Mouse (Mus musculus) erythroblast, embryonic 14.5 days (primary cell): ENCODE measurements around the gene Nmb. TPM values are rescaled to one million over a fixed set of nuclear protein-coding genes. Genes with fewer than 3 reads are reported as not detected.

Source experiments
- H3K27me3 ChIP-seq: 2 replicates; pipeline ENCODE4 v1.6.1; 2012; ENCODE audit warnings: inconsistent platforms; ENCODE audit not compliant: control insufficient read depth
- H3K36me3 ChIP-seq: 2 replicates; pipeline ENCODE4 v1.6.1; 2012; ENCODE audit warnings: mild to moderate bottlenecking, inconsistent platforms; ENCODE audit not compliant: control insufficient read depth
- H3K4me1 ChIP-seq: 2 replicates; pipeline ENCODE4 v1.6.1; 2012; ENCODE audit warnings: inconsistent platforms; ENCODE audit not compliant: control insufficient read depth
- H3K4me3 ChIP-seq: replicated peaks from 2 replicates; pipeline ENCODE3; 2012; ENCODE audit warnings: moderate library complexity, mild to moderate bottlenecking, inconsistent platforms
- H3K9me3 ChIP-seq: 2 replicates; pipeline ENCODE4 v1.6.1; 2012; ENCODE audit warnings: low read length, inconsistent platforms, mixed read lengths; ENCODE audit not compliant: control insufficient read depth
- GATA1 ChIP-seq: IDR thresholded peaks from 2 replicates; pipeline ENCODE4 v1.6.1; 2012; ENCODE audit warnings: low read length, inconsistent platforms, mixed read lengths
- TAL1 ChIP-seq: IDR thresholded peaks from 3 replicates; pipeline ENCODE4 v1.6.1; 2012; ENCODE audit warnings: low read length, inconsistent platforms, mixed read lengths
- polyA plus RNA-seq: library from polyadenylated mRNA; stranded (reverse); fragments of >175 nt; gene quantifications from 2 replicates; pipeline ENCODE4 v1.2.3, GENCODE M21; 2012

The Nmb gene
- polyA plus RNA-seq, 1 experiment, result not detected

DNA sequence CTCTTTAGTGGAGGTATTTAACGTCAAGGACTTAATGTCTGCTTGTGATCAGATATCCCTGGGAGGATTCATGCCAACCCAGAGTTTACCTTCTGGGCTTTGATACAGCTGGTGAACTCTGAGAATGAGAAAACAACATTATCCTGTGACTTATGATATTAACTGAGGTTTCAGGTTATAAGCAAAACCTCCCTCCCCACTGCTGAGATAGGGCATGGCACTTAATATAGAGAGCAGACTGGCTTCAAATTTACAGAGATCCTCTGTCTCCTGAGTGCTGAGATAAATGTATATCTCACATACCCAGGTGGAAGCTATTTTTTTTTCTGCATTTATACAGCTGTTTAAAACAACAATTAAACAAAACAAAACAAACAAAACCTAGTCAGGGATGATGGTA is 27.9 kb upstream of the Nmb start:
- peaks cover 47% of the 10 kb centered on the region for H3K36me3 ChIP-seq
- peaks cover 15% of the 10 kb centered on the region for H3K4me1 ChIP-seq
- no peak overlapping the region for H3K4me3 ChIP-seq
- no peak for TF ChIP-seq GATA1
- TF ChIP-seq TAL1, result no peak
- no peaks in the 10 kb centered on the region for H3K9me3 ChIP-seq
- H3K27me3 ChIP-seq, result no peaks in the 10 kb centered on the region

DNA sequence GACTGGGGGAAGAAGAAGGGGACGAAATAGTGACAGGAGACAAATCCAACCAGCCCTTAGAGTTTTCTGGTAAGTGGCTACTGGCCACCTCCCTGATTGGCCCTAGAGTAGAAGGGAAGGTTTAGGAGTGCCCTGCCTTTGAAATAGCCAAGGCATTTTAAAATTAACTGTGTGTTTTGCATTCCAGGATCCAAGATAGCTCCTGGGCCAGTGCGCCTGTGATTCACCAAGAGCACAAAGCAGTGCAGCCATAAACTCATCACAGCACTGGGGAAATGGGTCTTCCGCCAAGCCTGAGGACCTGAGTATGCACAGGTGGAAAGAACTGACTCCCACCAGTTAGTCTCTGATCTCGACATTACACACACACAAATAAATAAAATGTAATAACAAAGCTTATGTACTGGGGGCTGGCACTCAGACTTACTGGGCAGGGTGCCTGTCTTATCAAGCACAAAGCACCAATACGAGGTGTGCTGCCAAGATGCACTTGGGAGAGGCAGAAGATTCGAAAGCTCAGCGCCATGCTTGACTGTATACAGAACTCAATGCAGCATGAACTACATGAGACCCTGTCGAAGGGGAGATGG is 26.8 kb upstream of the Nmb start:
- peaks cover 11% of the 10 kb centered on the region for H3K4me1 ChIP-seq
- no peaks in the 10 kb centered on the region for H3K27me3 ChIP-seq
- H3K4me3 ChIP-seq, result no peak overlapping the region
- H3K9me3 ChIP-seq, result no peaks in the 10 kb centered on the region
- no peak for TF ChIP-seq GATA1
- TF ChIP-seq TAL1, result no peak
- peaks cover 54% of the 10 kb centered on the region for H3K36me3 ChIP-seq

DNA sequence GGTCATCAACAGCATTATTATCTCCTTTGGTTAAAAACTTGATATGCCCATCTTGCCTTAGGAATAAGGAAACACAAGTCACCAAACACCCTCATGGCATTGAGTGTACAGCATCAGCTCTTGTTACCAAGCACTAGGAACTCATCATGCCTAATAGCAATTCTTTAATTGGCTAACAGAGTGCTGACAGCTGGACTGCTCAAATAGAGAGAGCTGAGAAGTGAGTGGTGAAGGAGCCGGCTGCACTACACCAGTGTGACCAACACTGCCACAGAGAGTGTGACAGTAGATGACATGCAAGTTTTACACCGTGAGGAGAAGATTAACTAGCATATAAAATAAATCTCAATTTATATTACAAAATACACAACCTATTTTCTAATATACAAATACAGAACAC is 18.3 kb upstream of the Nmb start:
- no peak overlapping the region for H3K4me3 ChIP-seq
- H3K36me3 ChIP-seq, result peaks cover 82% of the 10 kb centered on the region
- TF ChIP-seq TAL1, result no peak
- TF ChIP-seq GATA1, result no peak
- H3K4me1 ChIP-seq, result peaks cover 11% of the 10 kb centered on the region
- H3K27me3 ChIP-seq, result no peaks in the 10 kb centered on the region
- no peaks in the 10 kb centered on the region for H3K9me3 ChIP-seq

DNA sequence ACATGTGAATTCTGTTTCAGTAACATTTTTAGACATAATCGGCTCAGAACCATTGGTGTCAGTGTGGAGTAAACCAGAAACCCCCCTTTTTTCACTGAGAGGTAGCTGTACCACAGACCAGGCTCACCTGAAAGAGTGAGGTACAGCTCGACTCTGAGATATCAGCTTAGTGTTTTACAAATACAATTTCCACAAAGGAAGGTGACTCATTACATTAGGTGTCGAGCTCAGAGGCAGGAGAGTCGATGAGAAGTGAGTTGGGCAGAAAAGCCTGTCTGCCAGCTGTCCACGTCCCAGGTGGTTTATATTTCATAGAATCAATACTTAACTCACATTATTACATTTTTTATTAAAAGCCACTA is 14.8 kb upstream of the Nmb start:
- Histone ChIP-seq H3K27me3 (no peaks in the 10 kb centered on the region), H3K36me3 (peaks cover 88% of the 10 kb centered on the region), H3K4me1 (peaks cover 11% of the 10 kb centered on the region), H3K9me3 (no peaks in the 10 kb centered on the region), H3K4me3 (no peak overlapping the region)
- no peak for TF ChIP-seq GATA1
- TF ChIP-seq TAL1, result no peak

DNA sequence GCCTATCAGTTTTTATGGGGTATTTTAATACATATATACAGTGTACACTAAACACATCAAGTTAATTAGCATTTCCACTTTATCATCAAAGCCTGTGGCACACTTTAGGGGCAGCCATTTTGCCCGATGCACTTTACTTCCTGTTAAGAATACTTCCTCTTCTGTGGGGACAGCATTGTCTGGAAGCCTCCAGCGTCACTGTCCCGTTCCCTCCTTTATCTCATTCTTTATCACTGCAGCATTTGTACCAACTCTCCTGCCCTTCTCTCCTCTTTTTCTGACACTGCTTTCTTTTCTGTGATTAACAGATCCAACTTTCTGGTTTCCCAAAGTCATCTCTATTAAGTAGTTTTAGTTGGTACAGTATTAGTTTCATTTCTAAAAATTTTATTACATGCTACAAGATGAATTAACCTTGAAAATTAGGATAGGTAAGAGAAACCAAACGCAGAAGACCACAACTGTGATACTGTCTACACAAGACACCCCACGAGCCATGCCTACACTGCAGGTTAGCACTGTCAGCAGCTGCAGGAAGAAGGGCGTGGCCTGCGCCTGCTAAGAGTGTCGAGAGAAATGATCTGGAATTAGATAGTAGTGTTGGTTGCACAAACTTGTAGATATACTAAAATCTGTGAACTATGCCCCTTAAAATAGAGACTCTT is 14.2 kb upstream of the Nmb start:
- no peaks in the 10 kb centered on the region for H3K27me3 ChIP-seq
- peaks cover 11% of the 10 kb centered on the region for H3K4me1 ChIP-seq
- no peak overlapping the region for H3K4me3 ChIP-seq
- TF ChIP-seq TAL1, result no peak
- TF ChIP-seq GATA1, result no peak
- peaks cover 88% of the 10 kb centered on the region for H3K36me3 ChIP-seq
- H3K9me3 ChIP-seq, result no peaks in the 10 kb centered on the region

DNA sequence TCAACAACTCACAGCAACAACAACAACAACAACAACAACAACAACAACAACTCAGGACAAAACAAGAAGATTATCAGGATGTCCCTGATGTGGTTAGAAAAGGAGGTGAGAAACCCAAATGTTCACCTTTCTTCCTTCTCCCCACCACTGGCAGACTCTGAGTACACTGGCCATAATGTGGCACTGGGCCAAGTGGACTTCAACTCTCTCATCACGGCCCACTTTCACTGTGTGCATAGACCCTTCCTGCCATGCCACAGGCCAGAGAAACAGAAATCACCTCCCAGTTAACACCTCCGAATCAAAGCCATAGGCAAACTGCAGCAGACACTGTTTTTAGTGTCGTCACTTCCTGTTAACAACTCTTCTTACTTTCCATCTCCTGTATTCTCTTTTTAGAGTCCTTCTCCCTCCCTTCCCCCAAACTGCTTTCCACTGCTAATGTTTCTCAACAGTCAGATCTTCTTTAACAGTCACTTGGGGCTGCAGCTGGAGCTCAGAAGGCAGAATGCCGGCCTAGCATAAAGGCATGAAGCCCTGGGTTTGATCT is 13.1 kb upstream of the Nmb start:
- Histone ChIP-seq H3K9me3 (no peaks in the 10 kb centered on the region), H3K36me3 (peaks cover 90% of the 10 kb centered on the region), H3K4me3 (no peak overlapping the region), H3K4me1 (peaks cover 11% of the 10 kb centered on the region), H3K27me3 (no peaks in the 10 kb centered on the region)
- TF ChIP-seq TAL1 (no peak), GATA1 (no peak)

DNA sequence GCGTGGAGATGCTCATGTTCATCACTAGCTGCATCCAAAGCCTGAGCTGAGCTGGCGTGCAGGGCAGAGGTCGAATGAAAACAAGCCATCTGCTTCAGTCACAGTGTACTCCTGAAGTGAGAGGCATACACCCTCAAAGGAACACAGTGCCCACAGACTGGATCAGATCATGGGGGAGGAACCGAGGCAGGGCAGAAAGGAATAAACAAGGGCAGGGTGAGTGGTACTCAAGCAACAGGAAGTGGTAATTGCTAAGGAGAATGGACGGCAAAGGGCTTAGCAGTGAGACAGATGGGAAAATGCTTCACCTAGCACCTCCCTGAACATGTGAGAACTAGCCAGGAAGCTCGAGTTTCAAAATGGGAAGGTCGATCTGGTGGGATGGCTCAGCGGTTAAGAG is 7.6 kb upstream of the Nmb start:
- Histone ChIP-seq H3K4me1 (no peaks in the 10 kb centered on the region), H3K4me3 (no peak overlapping the region), H3K27me3 (no peaks in the 10 kb centered on the region), H3K9me3 (no peaks in the 10 kb centered on the region), H3K36me3 (peaks cover 72% of the 10 kb centered on the region)
- TF ChIP-seq GATA1 (no peak), TAL1 (no peak)

DNA sequence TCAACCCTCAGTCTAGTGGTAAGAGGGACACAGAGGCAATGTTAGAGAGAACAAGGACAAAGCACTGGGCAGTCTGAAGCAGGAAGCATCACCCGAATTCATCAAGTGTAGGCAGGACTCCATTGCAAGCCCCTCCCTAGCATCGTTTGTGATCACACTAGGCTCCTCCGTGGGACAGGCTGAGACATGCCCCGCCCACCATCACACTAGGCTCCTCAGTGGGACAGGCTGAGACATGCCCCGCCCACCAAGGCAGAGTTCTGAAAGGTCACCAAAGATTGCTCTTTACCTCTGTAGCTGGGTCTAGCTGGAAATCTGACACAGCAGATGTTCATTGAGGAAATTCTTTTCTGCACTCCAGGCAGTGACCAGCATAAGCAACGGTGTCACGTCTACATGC is 6.2 kb upstream of the Nmb start:
- peaks cover 71% of the 10 kb centered on the region for H3K36me3 ChIP-seq
- no peaks in the 10 kb centered on the region for H3K9me3 ChIP-seq
- no peaks in the 10 kb centered on the region for H3K4me1 ChIP-seq
- TF ChIP-seq GATA1 (no peak), TAL1 (no peak)
- H3K27me3 ChIP-seq, result no peaks in the 10 kb centered on the region
- H3K4me3 ChIP-seq, result no peak overlapping the region

DNA sequence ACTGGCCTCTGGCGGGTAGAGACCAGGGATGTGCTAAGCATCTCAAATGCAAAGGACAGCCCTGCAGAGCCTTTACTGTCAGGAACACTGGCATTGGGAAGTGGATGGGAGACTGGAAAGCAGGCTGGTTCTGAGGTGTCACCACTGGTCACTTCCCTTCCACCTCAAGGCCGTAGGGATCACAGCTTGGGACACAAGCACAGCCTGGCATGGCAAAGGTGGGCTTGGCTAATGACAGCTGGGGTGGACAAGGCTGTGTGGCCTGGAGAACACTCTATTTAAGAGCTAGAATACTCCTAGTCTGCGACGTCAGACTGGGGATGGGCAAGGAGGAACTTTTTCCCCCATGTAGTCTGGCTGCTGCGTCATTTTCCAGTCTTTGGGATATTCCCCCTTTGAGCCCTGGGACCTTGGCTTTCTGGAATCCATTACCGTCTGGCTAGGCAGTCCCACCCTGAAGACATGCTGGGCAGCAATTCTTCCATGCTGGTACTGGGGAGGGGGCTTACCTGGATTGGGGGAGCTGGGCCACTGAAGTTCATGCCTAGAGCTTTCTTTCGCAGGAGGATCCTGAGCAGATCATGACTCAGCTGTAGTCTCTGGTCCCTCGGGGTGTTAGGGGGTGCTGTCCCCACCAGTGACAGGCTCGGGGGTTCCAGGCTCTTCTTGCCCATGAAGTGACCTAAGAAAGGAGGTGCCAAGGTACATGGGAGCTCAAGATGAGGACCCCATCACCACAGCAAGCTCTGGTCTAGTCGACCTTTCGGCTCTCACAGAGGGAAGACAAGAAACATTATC is 1.1 kb downstream of the Nmb start:
- TF ChIP-seq GATA1 (no peak), TAL1 (no peak)
- Histone ChIP-seq H3K9me3 (no peaks in the 10 kb centered on the region), H3K4me1 (peaks cover 43% of the 10 kb centered on the region), H3K4me3 (no peak overlapping the region), H3K36me3 (peaks cover 32% of the 10 kb centered on the region), H3K27me3 (no peaks in the 10 kb centered on the region)
